In genomic region chr6:39781766-39782530, GRCm38 (mm10) we compare ENCODE assay signal across 7 mouse cellular contexts. TPM values are rescaled to one million over a fixed set of nuclear protein-coding genes. Genes with fewer than 3 reads are reported as not detected.
DNase-seq lines count a peak whose midpoint lies in the region; ATAC-seq lines count a peak whose summit lies in the region.

No protein-coding gene starts in this region.

- H3K4me1 ChIP-seq in heart, embryonic 10.5 days: peaks cover 29% of the 10 kb centered on the region

- H3K4me3 ChIP-seq in heart, embryonic 10.5 days: no peak overlapping the region

- no peaks in the 10 kb centered on the region for H3K9me3 ChIP-seq in heart, embryonic 10.5 days

- 25% methylated on average over 17 of the region's 17 CpGs for WGBS in heart, embryonic 10.5 days

- peak; percentile 14 to 23 for DNase-seq in B cell, adult 2 months
- peak; percentile 19 for DNase-seq in ZHBTc4 (ENCODE audit: low read depth, low spot score)
- DNase-seq in heart, embryonic 10.5 days (ENCODE audit: low spot score): no peak
- peak; percentile 18 for DNase-seq in kidney, postnatal 10 days
- DNase-seq in cerebellum, postnatal 36 days: no peak
- no peak for DNase-seq in layer of hippocampus, postnatal 25 days (ENCODE audit: extremely low spot score in 1 of 2, low spot score in 1 of 2)

- no peaks in the 10 kb centered on the region for H3K36me3 ChIP-seq in heart, embryonic 10.5 days

- peak; percentile 89 for ATAC-seq in megakaryocyte, adult 5-6 weeks (ENCODE audit: poor library complexity, severe bottlenecking)

- no peaks in the 10 kb centered on the region for H3K27me3 ChIP-seq in heart, embryonic 10.5 days (ENCODE audit: insufficient read depth, poor library complexity, severe bottlenecking)

- peak overlapping the region; percentile 89 for H3K27ac ChIP-seq in heart, embryonic 10.5 days

RNA-seq across cellular contexts. Expression of gene Mrps33, which starts 28.8 kb away (rescaled TPM):
- 184 and 206 TPM in 2 replicates for polyA plus RNA-seq in heart, embryonic 10.5 days (2016; fragmentation: Nextera tagmentation; extraction: Ambion mirVana)
- 77.6 and 93.6 TPM in 2 replicates for total RNA-seq in megakaryocyte, adult 5-6 weeks (2015)
- 26.9 and 47.6 TPM in 2 replicates for total RNA-seq in megakaryocyte, adult 5-6 weeks (2017)
- total RNA-seq in layer of hippocampus, postnatal 25 days (2021): 100 to 1,000 TPM; 104 to 115 TPM

RNA-seq across cellular contexts. Expression of gene Braf, which starts 56.7 kb away (rescaled TPM):
- polyA plus RNA-seq in heart, embryonic 10.5 days (2016; fragmentation: Nextera tagmentation; extraction: Ambion mirVana): 14.5 and 15.2 TPM in 2 replicates
- total RNA-seq in megakaryocyte, adult 5-6 weeks (2015): 33.2 and 49.0 TPM in 2 replicates
- 18.4 and 26.0 TPM in 2 replicates for total RNA-seq in megakaryocyte, adult 5-6 weeks (2017)
- total RNA-seq in layer of hippocampus, postnatal 25 days (2021): 100 to 1,000 TPM; 107 to 121 TPM

Comparison
In these comparisons a context has a peak if more than half of its experiments do, and no peak if none do; other contexts are left out.
1. DNase-seq: peak in B cell, adult 2 months (2 of 2), ZHBTc4 (single experiment) and kidney, postnatal 10 days (single experiment); none in heart, embryonic 10.5 days (single experiment), cerebellum, postnatal 36 days (0 of 2) and layer of hippocampus, postnatal 25 days (0 of 2).